Mouse (Mus musculus) embryonic stem cell, embryonic (primary cell): Measurements from ENCODE around the gene Emx1.

Experiments used
- CTCF ChIA-PET, 4 experiments: fragments of 300-600 bp in 2 of 4; fragments of 350-600 bp in 2 of 4; sonication (Branson Sonifier 250); formaldehyde crosslinking; loops; one replicate each; lab custom pipeline; 2022; ENCODE audit warnings: inconsistent platforms in 2 of 4; lab: Charles Lee
- POLR2A ChIA-PET, 4 experiments: fragments of 300-600 bp in 2 of 4; fragments of 350-600 bp in 2 of 4; sonication (Branson Sonifier 250); formaldehyde crosslinking; loops; one replicate each; lab custom pipeline; 2022; ENCODE audit warnings: antibody characterized with exemption in 4 of 4, inconsistent platforms in 1 of 4; lab: Charles Lee

Emx1 gene

GRCm38 (mm10) chr6:85232836-85233623 is 45.8 kb downstream of the Emx1 start:
- CTCF ChIA-PET: interaction anchor here (0.6 to 4.0 kb wide), 8 partner anchors 9 to 885 kb away, joined by 3 to 15 read pairs (median 4); no protein-coding TSS in a partner anchor
- POLR2A ChIA-PET: interaction anchor here in 3 of 4 experiments (0.5 to 3.1 kb wide), 13 partner anchors 9 to 141 kb away, joined by 3 to 38 read pairs (median 5); partner anchors contain the start of genes Emx1 (in 1 of the 3), Rab11fip5 (in 1 of the 3) and Spr (in 1 of the 3)

GRCm38 (mm10) chr6:85234796-85235195 is 47.6 kb downstream of the Emx1 start:
- CTCF ChIA-PET: interaction anchor here (0.6 to 7.0 kb wide), 20 partner anchors 10 to 1677 kb away, joined by 3 to 82 read pairs (median 4); partner anchors contain the start of genes Emx1 (in 1 of the 4), Nat8f1 (in 1 of the 4) and Spr (in 1 of the 4)
- POLR2A ChIA-PET: interaction anchor here in 2 of 4 experiments (0.6 to 2.4 kb wide), 25 partner anchors 9 to 221 kb away, joined by 3 to 9 read pairs (median 3); partner anchors contain the start of genes Cct7 (in 1 of the 2), Emx1 (in 1 of the 2), Pradc1 (in 1 of the 2) and Rab11fip5 (in 1 of the 2)

GRCm38 (mm10) chr6:85237001-85237400 is 49.8 kb downstream of the Emx1 start:
- POLR2A ChIA-PET: interaction anchor here in 2 of 4 experiments (0.7 to 2.4 kb wide), 17 partner anchors 10 to 215 kb away, joined by 3 to 9 read pairs (median 5); partner anchors contain the start of genes Cct7 (in 1 of the 2) and Pradc1 (in 1 of the 2)
- CTCF ChIA-PET: interaction anchor here (0.5 to 7.0 kb wide), 66 partner anchors 8 to 1578 kb away, joined by 3 to 82 read pairs (median 4); partner anchors contain the start of genes Emx1 (in 2 of the 4), Rab11fip5 (in 1 of the 4), Sfxn5 (in 1 of the 4) and Spr (in 1 of the 4)

GRCm38 (mm10) chr6:85237595-85238337 is 50.5 kb downstream of the Emx1 start:
- ChIA-PET CTCF (interaction anchor here (0.6 to 7.0 kb wide), 74 partner anchors 8 to 1577 kb away, joined by 3 to 82 read pairs (median 4); partner anchors contain the start of genes Emx1 (in 2 of the 4), Rab11fip5 (in 1 of the 4), Sfxn5 (in 1 of the 4) and Spr (in 1 of the 4)), POLR2A (interaction anchor here in 2 of 4 experiments (0.7 to 2.2 kb wide), 16 partner anchors 13 to 214 kb away, joined by 3 to 9 read pairs (median 4); partner anchors contain the start of genes Cct7 (in 1 of the 2) and Pradc1 (in 1 of the 2))

- ChIA-PET CTCF (interaction anchor here (0.5 to 7.0 kb wide), 45 partner anchors 8 to 886 kb away, joined by 3 to 82 read pairs (median 4); partner anchors contain the start of genes Emx1 (in 1 of the 4), Rab11fip5 (in 1 of the 4) and Spr (in 1 of the 4)), POLR2A (interaction anchor here (0.6 to 2.2 kb wide), 12 partner anchors 9 to 213 kb away, joined by 3 to 7 read pairs (median 3); partner anchors contain the start of genes Cct7 (in 1 of the 4) and Pradc1 (in 1 of the 4))
These were observed 51.8 kb downstream of the Emx1 start for GRCm38 (mm10) chr6:85239044-85239489.

GRCm38 (mm10) chr6:85249821-85250220 is 62.6 kb downstream of the Emx1 start:
- ChIA-PET CTCF (interaction anchor here in 3 of 4 experiments (0.5 to 2.1 kb wide), 7 partner anchors 10 to 187 kb away, joined by 3 to 11 read pairs (median 3); partner anchors contain the start of gene Spr (in 1 of the 3)), POLR2A (interaction anchor here in 3 of 4 experiments (0.7 to 2.8 kb wide), 6 partner anchors 9 to 125 kb away, joined by 3 to 7 read pairs (median 4); partner anchors contain the start of genes Rab11fip5 (in 1 of the 3) and Spr (in 1 of the 3))

- CTCF ChIA-PET: interaction anchor here (0.6 to 2.1 kb wide), 20 partner anchors 10 to 96 kb away, joined by 3 to 11 read pairs (median 3); no protein-coding TSS in a partner anchor
- POLR2A ChIA-PET: interaction anchor here in 3 of 4 experiments (0.6 to 2.8 kb wide), 19 partner anchors 9 to 136 kb away, joined by 3 to 7 read pairs (median 4); partner anchors contain the start of genes Rab11fip5 (in 1 of the 3) and Spr (in 1 of the 3)
These were observed 63.6 kb downstream of the Emx1 start for GRCm38 (mm10) chr6:85250811-85251241.

GRCm38 (mm10) chr6:85252251-85253058 is 65.2 kb downstream of the Emx1 start:
- ChIA-PET CTCF (interaction anchor here (0.6 to 2.3 kb wide), 6 partner anchors 10 to 1488 kb away, joined by 3 to 5 read pairs (median 3); partner anchors contain the start of gene Spr (in 1 of the 4)), POLR2A (interaction anchor here in 2 of 4 experiments (0.9 to 2.8 kb wide), 9 partner anchors 10 to 122 kb away, joined by 3 to 9 read pairs (median 3); partner anchors contain the start of gene Rab11fip5 (in 1 of the 2))

- ChIA-PET POLR2A (interaction anchor here in 2 of 4 experiments (0.6 to 2.0 kb wide), 11 partner anchors 10 to 62 kb away, joined by 3 to 9 read pairs (median 3); no protein-coding TSS in a partner anchor), CTCF (interaction anchor here in 3 of 4 experiments (0.6 to 2.3 kb wide), 7 partner anchors 10 to 99 kb away, joined by 3 to 5 read pairs (median 3); no protein-coding TSS in a partner anchor)
These were observed 66.0 kb downstream of the Emx1 start for GRCm38 (mm10) chr6:85253275-85253674.
